Mouse (Mus musculus): ENCODE results near the gene P2ry12. TPM values are rescaled to one million over a fixed set of nuclear protein-coding genes. Genes with fewer than 3 reads are reported as not detected.

Gene P2ry12
- polyA plus RNA-seq, 1 experiment from 2014 or later = 2.2 TPM

DNA sequence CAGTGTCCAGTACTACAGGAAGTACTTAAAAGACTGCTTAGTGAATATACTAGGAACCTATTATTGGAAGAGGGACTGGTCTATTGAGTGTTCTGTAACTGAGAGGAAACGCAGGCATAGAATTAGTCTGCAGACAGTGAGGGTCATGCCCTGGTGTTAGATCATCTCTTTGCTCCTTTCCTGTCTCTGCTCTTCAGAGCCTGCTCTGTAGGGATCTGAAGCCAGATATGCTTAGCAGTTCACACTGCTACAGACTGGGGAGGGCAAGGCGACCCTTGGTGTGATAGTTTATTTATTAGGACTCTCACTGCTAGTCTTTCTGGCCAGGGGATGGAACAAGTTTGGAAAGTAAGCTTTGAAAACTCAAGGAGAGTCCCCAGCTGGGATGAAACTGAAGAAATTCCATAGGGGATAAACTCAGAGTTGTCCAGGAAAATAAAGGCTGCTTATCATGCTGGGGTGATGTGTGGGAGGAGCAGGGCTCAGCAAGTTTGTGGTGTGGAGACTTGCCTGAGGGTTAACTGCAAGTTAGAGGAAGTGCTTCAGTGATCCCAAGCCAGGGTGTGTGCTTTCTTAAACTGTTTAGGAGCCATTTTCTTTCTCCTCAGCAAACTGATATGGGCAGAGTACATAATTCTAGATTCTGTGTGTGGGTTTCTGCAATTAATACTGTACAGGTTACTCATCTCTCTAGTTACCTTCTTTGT lies 92.6 kb downstream of the P2ry12 start:
- no peak for ATAC-seq
- WGBS (ENCODE audit: insufficient replicate concordance) = 41% methylated on average over 2 of the region's 2 CpGs
- H3K36me3 ChIP-seq = no peaks in the 10 kb centered on the region

DNA sequence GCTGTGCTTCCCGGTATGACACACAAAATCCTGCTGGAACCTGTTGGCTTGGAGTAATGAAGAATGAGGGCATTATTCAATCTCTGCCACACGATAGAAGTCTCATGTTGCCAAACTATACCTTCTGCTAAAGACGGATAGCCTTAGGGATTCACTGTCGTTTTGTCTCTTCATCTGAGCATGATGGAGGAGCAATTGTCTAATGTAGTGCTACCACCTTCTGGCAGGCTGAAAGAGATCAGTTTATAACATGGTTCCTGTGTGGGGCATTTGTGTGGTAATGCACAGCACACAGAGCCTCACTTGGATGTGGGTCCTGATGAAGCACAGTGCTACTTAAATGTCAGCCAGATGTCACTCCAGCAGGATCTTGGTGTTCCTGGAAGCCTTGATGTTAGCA lies 93.5 kb downstream of the P2ry12 start:
- no peak overlapping the region for H3K27ac ChIP-seq
- ATAC-seq = no peak
- WGBS (ENCODE audit: insufficient replicate concordance) = 73% methylated on average over 4 of the region's 4 CpGs
- no peaks in the 10 kb centered on the region for H3K27me3 ChIP-seq (replicated peaks)
- no peak overlapping the region for H3K4me2 ChIP-seq
- H3K36me3 ChIP-seq = no peaks in the 10 kb centered on the region
- H3K4me1 ChIP-seq = no peaks in the 10 kb centered on the region
- H3K4me3 ChIP-seq = no peak overlapping the region
- no peak overlapping the region for H3K9ac ChIP-seq
- no peaks in the 10 kb centered on the region for H3K9me3 ChIP-seq (replicated peaks)

More for the DNA sequence above, 92.6 kb downstream of the P2ry12 start:
- Histone ChIP-seq H3K9ac (no peak overlapping the region), H3K9me3 (replicated peaks) (no peaks in the 10 kb centered on the region), H3K4me2 (no peak overlapping the region), H3K4me3 (no peak overlapping the region), H3K27ac (no peak overlapping the region), H3K4me1 (no peaks in the 10 kb centered on the region), H3K27me3 (replicated peaks) (no peaks in the 10 kb centered on the region)

DNA sequence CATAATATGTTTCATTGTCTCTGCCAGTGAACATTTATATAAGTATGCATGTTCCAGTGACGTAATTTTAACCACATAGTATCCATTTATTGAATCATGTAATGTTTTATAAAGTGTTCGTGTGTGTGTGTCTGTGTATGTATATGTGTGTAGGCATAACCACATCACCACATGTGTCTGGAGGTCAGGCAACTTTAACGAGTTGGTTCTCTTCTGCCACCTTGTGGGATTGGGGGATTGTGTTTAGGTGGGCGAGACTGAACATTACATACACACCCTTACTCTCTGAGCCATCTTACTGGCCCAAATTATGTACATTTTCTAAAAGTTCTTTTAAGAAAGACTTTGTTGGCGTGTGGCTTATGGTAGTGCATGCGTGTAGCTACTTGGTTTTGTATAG lies 94.2 kb downstream of the P2ry12 start:
- 59% methylated on average over 6 of the region's 6 CpGs for WGBS (ENCODE audit: insufficient replicate concordance)
- H3K27ac ChIP-seq = no peak overlapping the region
- H3K4me1 ChIP-seq = no peaks in the 10 kb centered on the region
- no peaks in the 10 kb centered on the region for H3K36me3 ChIP-seq
- no peak overlapping the region for H3K4me3 ChIP-seq
- H3K27me3 ChIP-seq (replicated peaks) = no peaks in the 10 kb centered on the region
- H3K4me2 ChIP-seq = no peak overlapping the region
- no peaks in the 10 kb centered on the region for H3K9me3 ChIP-seq (replicated peaks)
- ATAC-seq = no peak
- no peak overlapping the region for H3K9ac ChIP-seq

DNA sequence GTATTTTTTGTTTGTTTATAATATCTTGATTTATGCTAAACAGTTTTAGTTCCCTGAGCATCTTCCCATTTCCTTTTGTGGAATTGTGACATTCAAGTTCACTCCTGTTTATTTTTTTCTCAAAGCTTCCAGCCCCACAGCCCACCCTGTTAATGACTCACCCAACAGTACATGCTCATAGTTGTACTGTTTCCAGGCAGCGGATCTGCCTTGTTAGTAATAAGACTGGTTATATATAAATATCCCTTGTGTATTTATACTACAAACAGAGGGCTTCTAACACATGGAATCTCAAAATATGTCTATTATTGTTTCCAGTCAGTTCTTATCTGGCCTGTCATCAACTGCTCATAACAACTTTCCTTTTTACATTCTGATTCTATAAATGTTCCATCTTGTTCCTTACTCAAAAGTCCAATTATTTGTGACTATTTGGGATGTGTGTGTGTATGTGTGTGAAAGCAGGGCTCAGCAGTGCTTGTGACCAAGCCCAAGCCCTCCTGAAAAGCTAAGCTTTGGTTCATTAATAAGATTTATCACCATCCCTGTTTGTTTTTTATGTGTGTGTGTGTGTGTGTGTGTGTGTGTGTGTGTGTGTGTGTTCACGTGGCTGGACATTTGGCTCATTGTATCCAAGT lies 95.1 kb downstream of the P2ry12 start:
- WGBS (ENCODE audit: insufficient replicate concordance) = 79% methylated on average over 2 of the region's 2 CpGs
- no peak overlapping the region for H3K4me2 ChIP-seq
- no peak for ATAC-seq
- H3K9me3 ChIP-seq (replicated peaks) = no peaks in the 10 kb centered on the region
- no peaks in the 10 kb centered on the region for H3K27me3 ChIP-seq (replicated peaks)
- no peak overlapping the region for H3K4me3 ChIP-seq
- no peak overlapping the region for H3K27ac ChIP-seq
- no peaks in the 10 kb centered on the region for H3K4me1 ChIP-seq
- H3K9ac ChIP-seq = no peak overlapping the region
- no peaks in the 10 kb centered on the region for H3K36me3 ChIP-seq

Other genes with a start within 250 kb of the P2ry12 start
- 2.2 and 2.3 TPM in 2 replicates for gene Gpr171, start 161.1 kb downstream of the P2ry12 start, polyA plus RNA-seq (2016; fragmentation: Nextera tagmentation; extraction: Ambion mirVana)
- gene P2ry14, start 109.3 kb downstream of the P2ry12 start, polyA plus RNA-seq (2016; fragmentation: Nextera tagmentation; extraction: Ambion mirVana) = 1.7 and 2.4 TPM in 2 replicates
- gene Gpr87, start 67.8 kb downstream of the P2ry12 start, polyA plus RNA-seq (2016; fragmentation: Nextera tagmentation; extraction: Ambion mirVana) = 0.08 TPM in 1 of 2 replicates, not detected in the other
- gene P2ry13, start 52.0 kb downstream of the P2ry12 start, polyA plus RNA-seq (2016; fragmentation: Nextera tagmentation; extraction: Ambion mirVana) = 1.6 and 1.8 TPM in 2 replicates
- 0.60 and 0.83 TPM in 2 replicates for gene Igsf10, start 81.5 kb upstream of the P2ry12 start, polyA plus RNA-seq (2016; fragmentation: Nextera tagmentation; extraction: Ambion mirVana)